Mouse (Mus musculus) hindbrain, embryonic 11.5 days (tissue): ENCODE measurements at regions not wholly inside any gene's neighbourhood (a gene's known extent, or its start where the extent isn't known, plus 50 kb on each side); places are given as distances from the start of the nearest gene placed in this dataset.

ENCODE experiments used
- ATAC-seq: fragments of 200-750 bp; cut with Nextera tagmentation; 2 replicates; pipeline ENCODE4 v1.8.0; 2017; ENCODE audit warnings: mild to moderate bottlenecking, moderate TSS enrichment, moderate library complexity; ENCODE audit not compliant: low FRiP score
- DNase-seq: peaks from one replicate; pipeline ENCODE4 v3.0.0-alpha.2; 2015; ENCODE audit warnings: low spot score
- H3K27ac ChIP-seq: fragments of 300-500 bp; sonication (generic); 2 replicates; pipeline ENCODE4 v1.5.1; 2014; ENCODE audit warnings: mild to moderate bottlenecking, low read depth, low read length
- H3K27me3 ChIP-seq: fragments of 300-500 bp; sonication (generic); 2 replicates; pipeline ENCODE4 v1.6.1; 2014; ENCODE audit warnings: mild to moderate bottlenecking, low read length, moderate library complexity, mixed read lengths; ENCODE audit not compliant: control insufficient read depth, insufficient read depth
- H3K36me3 ChIP-seq: fragments of 300-500 bp; sonication (generic); 2 replicates; pipeline ENCODE4 v1.6.1; 2014; ENCODE audit warnings: mild to moderate bottlenecking, low read length, moderate library complexity, mixed read lengths; ENCODE audit not compliant: control insufficient read depth, insufficient read depth
- H3K4me1 ChIP-seq: fragments of 300-500 bp; sonication (generic); replicated peaks from 2 replicates; pipeline ENCODE4 v1.6.1; 2014; ENCODE audit warnings: low read length, mixed read lengths; ENCODE audit not compliant: control insufficient read depth, insufficient read depth
- H3K4me2 ChIP-seq: fragments of 300-500 bp; sonication (generic); replicated peaks from 2 replicates; pipeline ENCODE4 v1.6.1; 2014; ENCODE audit warnings: mild to moderate bottlenecking, low read depth, low read length
- H3K4me3 ChIP-seq: fragments of 300-500 bp; sonication (generic); 2 replicates; pipeline ENCODE4 v1.5.1; 2014; ENCODE audit warnings: low read depth, low read length
- H3K9ac ChIP-seq: fragments of 300-500 bp; sonication (generic); 2 replicates; pipeline ENCODE4 v1.6.1; 2014; ENCODE audit warnings: low read depth, low read length
- H3K9me3 ChIP-seq: fragments of 300-500 bp; sonication (generic); 2 replicates; pipeline ENCODE4 v1.6.1; 2016; ENCODE audit warnings: low read length; ENCODE audit not compliant: control insufficient read depth
- WGBS: fragments of 180-500 bp; shearing (Covaris S2); extraction: QIAGEN DNeasy Blood & Tissue Kit; methylation state at CpG from one replicate; pipeline ENCODE4 v1.1.7; 2014; 5-methylcytosine and 5-hydroxymethylcytosine counted together

- no peaks in the 10 kb centered on the region for H3K9me3 ChIP-seq
- WGBS = 77% methylated on average over 6 of the region's 6 CpGs
- no peaks in the 10 kb centered on the region for H3K27me3 ChIP-seq
- no peaks in the 10 kb centered on the region for H3K36me3 ChIP-seq
- H3K4me1 ChIP-seq = no peaks in the 10 kb centered on the region; the same call in 1 of the 2 replicates
- no peak overlapping the region; the same call in 1 of the 2 replicates for H3K27ac ChIP-seq
- DNase-seq (no peak), ATAC-seq (no peak)
- H3K4me3 ChIP-seq = no peak overlapping the region
- H3K9ac ChIP-seq = no peak overlapping the region
- no peak overlapping the region for H3K4me2 ChIP-seq
These were observed 169.1 kb downstream of the Enc1 start for GRCm38 (mm10) chr13:97409891-97410525.

DNA sequence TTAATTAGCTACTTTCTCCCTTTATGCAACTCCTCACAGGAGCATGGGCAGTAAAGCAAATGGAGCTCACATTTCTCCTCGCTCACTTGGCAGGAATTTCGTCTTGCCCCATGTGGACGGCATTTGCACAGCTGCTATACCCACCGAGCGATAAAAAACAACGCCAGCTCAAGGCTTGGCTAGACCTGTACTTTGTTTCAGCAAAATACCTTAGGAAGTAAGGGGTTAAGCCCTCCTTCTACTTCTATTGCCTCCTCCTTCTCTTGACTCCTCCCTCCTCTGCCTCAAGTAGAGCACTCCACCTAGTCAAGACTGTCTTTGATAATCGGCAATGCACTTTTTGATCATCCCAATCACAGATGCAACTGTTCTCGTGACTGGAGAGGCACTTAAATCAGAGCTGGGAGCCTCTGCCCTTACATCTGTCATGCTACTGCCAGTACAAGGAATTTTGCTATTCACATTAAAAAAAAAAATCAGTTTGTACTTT lies 168.4 kb downstream of the Enc1 start:
- DNase-seq (no peak), ATAC-seq (no peak)
- H3K4me2 ChIP-seq = no peak overlapping the region
- 71% methylated on average over 8 of the region's 8 CpGs for WGBS
- H3K27ac ChIP-seq = no peak overlapping the region
- H3K36me3 ChIP-seq = no peaks in the 10 kb centered on the region
- H3K9me3 ChIP-seq = no peaks in the 10 kb centered on the region
- no peaks in the 10 kb centered on the region; the same call in 1 of the 2 replicates for H3K4me1 ChIP-seq
- no peak overlapping the region for H3K9ac ChIP-seq
- H3K27me3 ChIP-seq = no peaks in the 10 kb centered on the region
- no peak overlapping the region for H3K4me3 ChIP-seq

- Histone ChIP-seq H3K36me3 (no peaks in the 10 kb centered on the region), H3K4me1 (no peaks in the 10 kb centered on the region; the same call in 1 of the 2 replicates), H3K4me3 (no peak overlapping the region), H3K9ac (no peak overlapping the region), H3K27ac (no peak overlapping the region), H3K4me2 (no peak overlapping the region), H3K9me3 (no peaks in the 10 kb centered on the region), H3K27me3 (no peaks in the 10 kb centered on the region)
- 82% methylated on average over 22 of the region's 22 CpGs for WGBS
- ATAC-seq = no peak
- no peak for DNase-seq
These were observed 167.7 kb downstream of the Enc1 start for GRCm38 (mm10) chr13:97408414-97409290.

GRCm38 (mm10) chr13:97407773-97408172 lies 166.9 kb downstream of the Enc1 start:
- WGBS = 52% methylated on average over 2 of the region's 2 CpGs
- Histone ChIP-seq H3K9me3 (no peaks in the 10 kb centered on the region), H3K27ac (no peak overlapping the region), H3K4me1 (no peaks in the 10 kb centered on the region; the same call in 1 of the 2 replicates), H3K4me2 (no peak overlapping the region), H3K36me3 (no peaks in the 10 kb centered on the region), H3K4me3 (no peak overlapping the region), H3K9ac (no peak overlapping the region), H3K27me3 (no peaks in the 10 kb centered on the region)
- no peak for DNase-seq
- no peak for ATAC-seq

DNA sequence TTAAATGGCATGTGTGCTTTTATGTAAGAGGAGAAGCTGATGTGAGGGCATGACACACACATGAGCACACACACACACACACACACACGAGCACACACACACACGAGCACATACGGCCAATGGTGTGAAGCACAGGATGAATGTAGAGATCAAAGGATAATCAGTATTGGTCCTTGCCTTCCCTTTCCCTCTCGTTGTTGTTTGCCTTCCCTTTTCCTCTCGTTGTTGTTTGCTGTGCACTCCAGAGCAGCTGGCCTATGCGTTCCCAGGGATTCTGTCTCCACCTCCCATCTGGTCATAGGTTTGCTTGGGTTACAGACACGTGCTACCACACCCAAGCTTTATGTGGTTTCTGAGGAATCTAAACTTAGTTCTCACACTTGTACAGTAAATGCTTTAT lies 165.8 kb downstream of the Enc1 start:
- Histone ChIP-seq H3K9me3 (no peaks in the 10 kb centered on the region), H3K36me3 (no peaks in the 10 kb centered on the region), H3K4me1 (no peaks in the 10 kb centered on the region; the same call in 1 of the 2 replicates), H3K9ac (no peak overlapping the region), H3K27ac (no peak overlapping the region), H3K4me2 (no peak overlapping the region), H3K27me3 (no peaks in the 10 kb centered on the region), H3K4me3 (no peak overlapping the region)
- no peak for DNase-seq
- no peak for ATAC-seq
- 46% methylated on average over 7 of the region's 7 CpGs for WGBS

DNA sequence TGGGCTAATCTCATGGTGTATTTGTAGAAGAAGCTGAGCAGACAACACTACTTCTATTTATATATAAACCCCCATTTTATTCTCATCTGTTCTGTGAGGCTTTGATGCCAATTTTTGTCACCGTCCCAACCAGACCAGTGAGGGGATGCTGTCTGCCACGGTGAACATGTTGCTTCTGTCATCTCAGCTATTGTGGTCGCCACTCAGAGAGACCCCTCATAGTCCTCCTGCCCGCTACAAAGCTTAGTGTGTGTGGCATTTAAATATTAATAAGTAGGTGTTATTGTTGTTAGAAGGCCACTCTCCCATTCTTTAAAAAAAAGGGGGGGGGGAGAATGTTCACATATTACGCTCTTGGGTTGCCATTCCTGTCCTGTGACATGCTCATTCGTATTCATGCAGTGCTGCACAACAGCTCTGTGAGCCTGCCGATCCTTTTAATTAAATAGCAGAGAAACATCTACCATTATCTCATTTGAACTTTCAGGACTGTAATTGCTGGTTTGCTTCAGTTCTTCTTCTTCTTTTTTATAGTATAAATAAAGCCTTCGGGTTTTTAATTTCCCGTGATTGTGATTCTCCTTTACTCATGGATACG lies 161.4 kb downstream of the Enc1 start:
- Histone ChIP-seq H3K36me3 (no peaks in the 10 kb centered on the region), H3K27me3 (no peaks in the 10 kb centered on the region), H3K27ac (no peak overlapping the region), H3K4me1 (no peaks in the 10 kb centered on the region), H3K4me2 (no peak overlapping the region), H3K4me3 (no peak overlapping the region), H3K9ac (no peak overlapping the region), H3K9me3 (no peaks in the 10 kb centered on the region)
- 69% methylated on average over 10 of the region's 10 CpGs for WGBS
- ATAC-seq (no peak), DNase-seq (no peak)

- 86% methylated on average over 7 of the region's 7 CpGs for WGBS
- Histone ChIP-seq H3K36me3 (no peaks in the 10 kb centered on the region), H3K27ac (no peak overlapping the region), H3K9me3 (no peaks in the 10 kb centered on the region), H3K4me2 (no peak overlapping the region), H3K9ac (no peak overlapping the region), H3K4me3 (no peak overlapping the region), H3K4me1 (no peaks in the 10 kb centered on the region), H3K27me3 (no peaks in the 10 kb centered on the region)
- DNase-seq (no peak), ATAC-seq (no peak)
These were observed 160.7 kb downstream of the Enc1 start for GRCm38 (mm10) chr13:97401620-97402019.

- H3K4me3 ChIP-seq = no peak overlapping the region
- no peak overlapping the region for H3K4me2 ChIP-seq
- H3K27ac ChIP-seq = no peak overlapping the region
- no peaks in the 10 kb centered on the region for H3K4me1 ChIP-seq
- 92% methylated on average over 1 of the region's 1 CpGs for WGBS
- H3K36me3 ChIP-seq = no peaks in the 10 kb centered on the region
- no peaks in the 10 kb centered on the region for H3K27me3 ChIP-seq
- DNase-seq = no peak
- H3K9ac ChIP-seq = no peak overlapping the region
- ATAC-seq = no peak
- no peaks in the 10 kb centered on the region for H3K9me3 ChIP-seq
These were observed 157.1 kb downstream of the Enc1 start for GRCm38 (mm10) chr13:97398041-97398440.
